Mouse (Mus musculus) lung, embryonic 14.5 days (tissue): Measurements from ENCODE around the gene Pdcd1lg2. TPM values are rescaled to one million over a fixed set of nuclear protein-coding genes. Genes with fewer than 3 reads are reported as not detected.
A peak's percentile ranks its signal among the peaks of the same experiment; 100 is the strongest.

Experiments
- ATAC-seq: fragments of 200-750 bp; cut with Nextera tagmentation; 2 replicates; pipeline ENCODE4 v1.8.0; 2017; ENCODE audit warnings: mild to moderate bottlenecking, moderate TSS enrichment, moderate library complexity; ENCODE audit not compliant: insufficient read depth
- DNase-seq: peaks from one replicate; pipeline ENCODE4 v3.0.0-alpha.2; 2015
- H3K27ac ChIP-seq: fragments of 300-500 bp; sonication (generic); 2 replicates; pipeline ENCODE4 v1.5.1; 2014; ENCODE audit warnings: low read depth, mild to moderate bottlenecking, moderate library complexity
- H3K27me3 ChIP-seq: fragments of 300-500 bp; sonication (generic); 2 replicates; pipeline ENCODE4 v1.6.1; 2014; ENCODE audit warnings: low read length, control low read depth; ENCODE audit not compliant: insufficient read depth
- H3K36me3 ChIP-seq: fragments of 300-500 bp; sonication (generic); 2 replicates; pipeline ENCODE4 v1.6.1; 2014; ENCODE audit warnings: control low read depth; ENCODE audit not compliant: insufficient read depth
- H3K4me1 ChIP-seq: fragments of 300-500 bp; sonication (generic); 2 replicates; pipeline ENCODE4 v1.6.1; 2014; ENCODE audit warnings: antibody characterized with exemption, control low read depth; ENCODE audit not compliant: insufficient read depth
- H3K4me2 ChIP-seq: fragments of 300-500 bp; sonication (generic); 2 replicates; pipeline ENCODE4 v1.6.1; 2014; ENCODE audit warnings: mild to moderate bottlenecking
- H3K4me3 ChIP-seq: fragments of 300-500 bp; sonication (generic); 2 replicates; pipeline ENCODE4 v1.5.1; 2014; ENCODE audit warnings: low read depth, low read length
- H3K9ac ChIP-seq: fragments of 300-500 bp; sonication (generic); 2 replicates; pipeline ENCODE4 v1.6.1; 2014
- H3K9me3 ChIP-seq: fragments of 300-500 bp; sonication (generic); 2 replicates; pipeline ENCODE4 v1.6.1; 2016; ENCODE audit warnings: low read depth, low read length, control low read depth
- CTCF ChIP-seq: IDR thresholded peaks from 2 replicates; pipeline ENCODE4 v1.5.1; 2016; ENCODE audit warnings: antibody characterized with exemption, low read depth
- WGBS: fragments of 180-500 bp; shearing (Covaris S2); extraction: QIAGEN DNeasy Blood & Tissue Kit; methylation state at CpG from one replicate; pipeline ENCODE4 v1.1.7; 2014; 5-methylcytosine and 5-hydroxymethylcytosine counted together
- polyA plus RNA-seq: library from polyadenylated mRNA; unstranded; fragments of >200 nt; fragmentation: Nextera tagmentation; extraction: Ambion mirVana; gene quantifications from 2 replicates; pipeline ENCODE4 v1.2.1, GENCODE M21; 2014

Gene Pdcd1lg2
- polyA plus RNA-seq, 1 experiment from 2014 or later, result not detected

DNA sequence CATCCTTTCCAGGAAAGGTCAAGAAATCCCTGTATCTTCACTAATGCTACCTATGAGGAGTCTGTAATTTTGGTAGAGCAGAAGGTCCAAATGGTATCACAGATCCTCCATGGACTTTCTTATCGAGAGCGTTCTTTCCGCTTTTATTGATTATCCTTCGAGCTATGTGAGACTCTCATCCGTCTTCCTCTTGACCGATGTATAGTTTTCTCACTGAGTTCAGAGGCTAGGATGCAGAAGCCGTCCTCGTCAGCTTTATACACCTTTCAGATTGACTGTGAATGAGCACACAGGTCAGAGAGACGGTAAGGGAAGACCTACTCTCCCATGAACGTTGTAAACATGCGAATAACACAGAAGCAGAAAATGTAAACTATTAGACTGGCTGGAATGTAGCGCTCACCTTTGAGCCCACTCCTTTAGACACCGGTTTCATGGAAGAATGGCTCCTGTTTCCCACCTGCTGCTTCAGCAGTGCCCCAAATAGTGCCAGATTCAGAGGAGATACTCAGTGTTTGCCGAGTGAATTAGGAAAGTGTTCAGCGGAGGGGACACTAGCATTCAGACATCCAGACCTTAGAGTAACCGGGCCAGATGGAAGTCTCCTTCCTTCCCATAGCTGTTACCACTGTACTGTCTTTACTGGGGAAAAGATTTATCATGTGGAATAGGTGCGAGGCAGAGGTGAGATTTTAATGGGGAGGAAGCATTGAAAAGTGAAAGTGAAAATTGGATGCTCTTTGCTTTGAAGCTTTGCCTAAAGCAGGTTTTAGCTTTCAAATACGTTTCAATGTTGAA, 39.2 kb upstream of the Pdcd1lg2 start:
- H3K27ac ChIP-seq, result no peak overlapping the region
- H3K4me2 ChIP-seq, result no peak overlapping the region
- no peaks in the 10 kb centered on the region for H3K9me3 ChIP-seq
- H3K9ac ChIP-seq, result no peak overlapping the region
- DNase-seq, result no peak
- TF ChIP-seq CTCF, result no peak
- H3K36me3 ChIP-seq, result no peaks in the 10 kb centered on the region
- H3K27me3 ChIP-seq, result no peaks in the 10 kb centered on the region
- ATAC-seq, result no peak
- no peak overlapping the region for H3K4me3 ChIP-seq
- H3K4me1 ChIP-seq, result 0 out of 2 replicates have a peak, but pooled peaks cover 2% of the 10 kb centered on the region
- WGBS, result 64% methylated on average over 18 of the region's 18 CpGs

DNA sequence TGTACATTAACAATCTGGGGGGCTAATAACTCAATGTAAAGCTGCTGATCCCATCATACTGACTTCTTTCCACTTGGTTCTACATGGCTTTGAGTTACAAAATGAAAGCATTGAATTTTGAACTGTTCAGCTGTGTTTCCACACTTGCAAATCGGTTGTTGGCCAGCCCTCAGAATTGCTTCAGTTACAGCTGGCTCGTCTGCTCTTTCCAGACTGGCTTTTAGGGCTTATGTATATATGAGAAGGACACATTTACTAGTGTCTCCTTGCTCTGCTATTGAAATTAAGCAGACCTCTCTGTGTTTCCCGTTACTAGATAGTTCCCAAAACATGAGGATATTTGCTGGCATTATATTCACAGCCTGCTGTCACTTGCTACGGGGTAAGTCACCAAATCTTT, 38.6 kb upstream of the Pdcd1lg2 start:
- no peak overlapping the region for H3K9ac ChIP-seq
- no peak overlapping the region for H3K4me3 ChIP-seq
- no peaks in the 10 kb centered on the region for H3K9me3 ChIP-seq
- ATAC-seq, result no peak
- peak; percentile 28 for DNase-seq
- no peak overlapping the region for H3K27ac ChIP-seq
- H3K4me1 ChIP-seq, result no peaks in the 10 kb centered on the region
- no peak for TF ChIP-seq CTCF
- H3K4me2 ChIP-seq, result no peak overlapping the region
- no peaks in the 10 kb centered on the region for H3K36me3 ChIP-seq
- no peaks in the 10 kb centered on the region for H3K27me3 ChIP-seq
- WGBS, result 61% methylated on average over 4 of the region's 4 CpGs

DNA sequence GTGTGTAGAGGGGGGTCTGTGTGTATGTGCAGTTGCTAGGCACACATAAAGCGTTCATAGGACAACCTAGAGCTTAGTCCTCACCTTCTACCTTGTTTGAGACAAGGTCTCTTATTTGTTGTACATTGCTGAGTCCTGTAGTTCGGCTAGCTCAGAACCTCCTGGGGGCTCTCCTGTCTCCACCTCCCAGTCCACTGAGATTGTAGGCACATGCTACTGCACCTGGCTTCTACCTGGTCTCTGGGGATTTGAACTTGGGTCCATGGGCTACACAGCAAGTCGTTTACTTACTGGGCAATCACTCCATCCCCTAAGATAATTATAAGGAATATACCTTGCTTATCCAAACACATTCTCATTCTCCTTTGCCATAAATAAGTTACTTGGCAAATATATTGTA, 38.1 kb upstream of the Pdcd1lg2 start:
- Histone ChIP-seq H3K27me3 (no peaks in the 10 kb centered on the region), H3K27ac (no peak overlapping the region), H3K9me3 (no peaks in the 10 kb centered on the region), H3K9ac (no peak overlapping the region), H3K4me2 (no peak overlapping the region), H3K4me1 (no peaks in the 10 kb centered on the region), H3K4me3 (no peak overlapping the region), H3K36me3 (no peaks in the 10 kb centered on the region)
- TF ChIP-seq CTCF, result no peak
- DNase-seq, result no peak
- 86% methylated on average over 3 of the region's 3 CpGs for WGBS
- no peak for ATAC-seq

DNA sequence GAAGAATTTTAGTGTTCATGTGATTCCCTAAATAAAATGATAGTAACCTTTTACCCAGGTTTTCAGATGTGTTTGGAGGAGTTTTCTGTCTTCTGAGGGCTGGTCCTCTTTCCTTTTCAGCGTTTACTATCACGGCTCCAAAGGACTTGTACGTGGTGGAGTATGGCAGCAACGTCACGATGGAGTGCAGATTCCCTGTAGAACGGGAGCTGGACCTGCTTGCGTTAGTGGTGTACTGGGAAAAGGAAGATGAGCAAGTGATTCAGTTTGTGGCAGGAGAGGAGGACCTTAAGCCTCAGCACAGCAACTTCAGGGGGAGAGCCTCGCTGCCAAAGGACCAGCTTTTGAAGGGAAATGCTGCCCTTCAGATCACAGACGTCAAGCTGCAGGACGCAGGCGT, 37.3 kb upstream of the Pdcd1lg2 start:
- H3K27ac ChIP-seq, result no peak overlapping the region
- no peaks in the 10 kb centered on the region for H3K36me3 ChIP-seq
- H3K4me2 ChIP-seq, result peak overlapping the region; percentile 51
- H3K27me3 ChIP-seq, result no peaks in the 10 kb centered on the region
- no peak for DNase-seq
- WGBS, result 24% methylated on average over 11 of the region's 11 CpGs
- 0 out of 2 replicates have a peak overlapping the region, but pooled peaks have one; percentile 6 for H3K4me3 ChIP-seq
- ATAC-seq, result no peak
- no peaks in the 10 kb centered on the region for H3K4me1 ChIP-seq
- no peak overlapping the region for H3K9ac ChIP-seq
- H3K9me3 ChIP-seq, result no peaks in the 10 kb centered on the region
- TF ChIP-seq CTCF, result no peak

DNA sequence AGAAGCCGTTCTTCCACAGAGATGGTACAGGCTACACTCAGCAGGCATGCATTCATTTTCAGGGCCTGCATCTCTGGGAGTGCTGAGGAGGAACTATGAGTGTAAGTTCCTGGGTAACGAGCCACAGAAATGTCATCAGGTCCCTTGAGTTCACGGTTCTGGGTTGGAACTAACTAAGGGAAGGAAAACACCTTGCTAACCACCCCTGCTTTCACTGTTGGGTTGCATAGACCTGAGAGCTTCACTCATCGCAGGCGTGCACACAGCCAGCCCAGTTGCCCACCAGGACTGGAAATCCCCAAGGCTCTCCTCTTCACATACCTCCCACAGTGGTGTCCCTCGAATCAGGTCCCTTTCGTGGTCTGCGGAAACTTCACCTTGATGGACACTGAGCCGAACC, 35.8 kb upstream of the Pdcd1lg2 start:
- Histone ChIP-seq H3K4me1 (no peaks in the 10 kb centered on the region), H3K9ac (no peak overlapping the region), H3K36me3 (no peaks in the 10 kb centered on the region), H3K27me3 (no peaks in the 10 kb centered on the region), H3K27ac (no peak overlapping the region), H3K4me3 (no peak overlapping the region), H3K9me3 (no peaks in the 10 kb centered on the region), H3K4me2 (no peak overlapping the region)
- DNase-seq (no peak), ATAC-seq (no peak)
- no peak for TF ChIP-seq CTCF
- WGBS, result 88% methylated on average over 9 of the region's 9 CpGs

DNA sequence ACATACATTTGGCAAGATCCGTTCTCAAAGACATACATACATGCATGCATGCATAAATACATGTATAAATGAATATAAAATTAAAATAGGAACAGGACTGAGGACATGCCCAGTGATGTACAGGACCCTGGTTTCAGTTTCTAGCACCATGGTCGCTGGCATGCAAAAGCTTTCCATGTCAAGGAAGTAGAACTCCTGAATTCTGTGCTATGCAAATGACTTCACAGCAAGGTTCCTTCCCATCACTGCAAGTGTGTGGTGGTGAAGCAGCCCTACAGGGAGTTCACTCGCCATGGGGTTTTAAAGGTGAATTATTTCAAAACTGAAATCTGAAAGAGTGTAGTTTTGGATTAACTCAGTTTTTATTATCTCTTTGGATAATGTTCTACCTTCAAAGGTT, 34.3 kb upstream of the Pdcd1lg2 start:
- 76% methylated on average over 3 of the region's 3 CpGs for whole genome bisulfite sequencing
- no peak overlapping the region for H3K4me3 ChIP-seq
- no peak for TF ChIP-seq CTCF

DNA sequence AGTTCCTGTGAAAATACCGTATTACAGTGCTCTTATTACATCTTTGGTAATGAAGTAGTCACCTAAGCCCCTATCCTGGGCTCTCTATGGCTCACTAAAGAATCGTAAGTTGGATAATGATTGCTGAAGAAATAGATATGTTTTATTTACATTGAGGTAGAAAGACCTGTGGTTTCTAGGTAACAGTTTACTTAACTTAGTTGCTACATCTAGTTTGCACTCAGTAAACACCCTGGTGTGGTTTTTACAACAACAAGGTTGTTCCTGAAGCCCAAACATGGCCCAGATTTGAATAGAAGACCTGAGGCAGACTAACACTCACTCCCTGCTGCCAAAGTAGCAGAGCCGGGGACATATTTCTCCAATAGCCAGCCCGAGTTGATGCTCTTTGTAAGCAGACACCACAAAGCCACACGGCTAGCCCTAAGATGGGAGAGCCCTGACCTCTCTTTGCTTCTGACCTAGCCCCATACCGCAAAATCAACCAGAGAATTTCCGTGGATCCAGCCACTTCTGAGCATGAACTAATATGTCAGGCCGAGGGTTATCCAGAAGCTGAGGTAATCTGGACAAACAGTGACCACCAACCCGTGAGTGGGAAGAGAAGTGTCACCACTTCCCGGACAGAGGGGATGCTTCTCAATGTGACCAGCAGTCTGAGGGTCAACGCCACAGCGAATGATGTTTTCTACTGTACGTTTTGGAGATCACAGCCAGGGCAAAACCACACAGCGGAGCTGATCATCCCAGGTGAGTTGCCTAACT, 30.7 kb upstream of the Pdcd1lg2 start:
- H3K9me3 ChIP-seq, result no peaks in the 10 kb centered on the region
- H3K4me2 ChIP-seq, result no peak overlapping the region
- DNase-seq (no peak), ATAC-seq (no peak)
- H3K36me3 ChIP-seq, result no peaks in the 10 kb centered on the region
- WGBS, result 80% methylated on average over 14 of the region's 14 CpGs
- TF ChIP-seq CTCF, result no peak
- H3K4me3 ChIP-seq, result no peak overlapping the region
- H3K27me3 ChIP-seq, result no peaks in the 10 kb centered on the region
- H3K27ac ChIP-seq, result no peak overlapping the region
- H3K4me1 ChIP-seq, result no peaks in the 10 kb centered on the region
- H3K9ac ChIP-seq, result no peak overlapping the region

More for the DNA sequence above, 34.3 kb upstream of the Pdcd1lg2 start:
- Histone ChIP-seq H3K27me3 (no peaks in the 10 kb centered on the region), H3K9me3 (no peaks in the 10 kb centered on the region), H3K36me3 (no peaks in the 10 kb centered on the region), H3K4me2 (no peak overlapping the region), H3K4me1 (no peaks in the 10 kb centered on the region), H3K9ac (no peak overlapping the region), H3K27ac (no peak overlapping the region)
- ATAC-seq (no peak), DNase-seq (no peak)
